Mouse (Mus musculus) midbrain, embryonic 11.5 days (tissue): ENCODE data around the gene Eif4g3. TPM values are rescaled to one million over a fixed set of nuclear protein-coding genes. Genes with fewer than 3 reads are reported as not detected.

ENCODE experiments used
- ATAC-seq: fragments of 200-750 bp; cut with Nextera tagmentation; 2 replicates; pipeline ENCODE4 v1.8.0; 2017; ENCODE audit warnings: moderate TSS enrichment, moderate library complexity; ENCODE audit not compliant: low FRiP score
- DNase-seq: peaks from one replicate; pipeline ENCODE4 v3.0.0; 2015; ENCODE audit warnings: low spot score; ENCODE audit errors: missing footprints
- H3K27ac ChIP-seq: fragments of 300-500 bp; sonication (generic); 2 replicates; pipeline ENCODE4 v1.5.1; 2014; ENCODE audit warnings: low read depth, low read length
- H3K27me3 ChIP-seq: fragments of 300-500 bp; sonication (generic); 2 replicates; pipeline ENCODE4 v1.6.1; 2014; ENCODE audit warnings: mild to moderate bottlenecking, low read length, moderate library complexity, mixed read lengths; ENCODE audit not compliant: control insufficient read depth, insufficient read depth
- H3K36me3 ChIP-seq: fragments of 300-500 bp; sonication (generic); 2 replicates; pipeline ENCODE4 v1.6.1; 2014; ENCODE audit warnings: mild to moderate bottlenecking, low read length, moderate library complexity, mixed read lengths; ENCODE audit not compliant: control insufficient read depth, insufficient read depth
- H3K4me1 ChIP-seq: fragments of 300-500 bp; sonication (generic); 2 replicates; pipeline ENCODE4 v1.6.1; 2014; ENCODE audit warnings: low read length; ENCODE audit not compliant: control insufficient read depth, insufficient read depth
- H3K4me2 ChIP-seq: fragments of 300-500 bp; sonication (generic); 2 replicates; pipeline ENCODE4 v1.6.1; 2014; ENCODE audit warnings: mild to moderate bottlenecking, moderate library complexity
- H3K4me3 ChIP-seq: fragments of 300-500 bp; sonication (generic); 2 replicates; pipeline ENCODE4 v1.5.1; 2014; ENCODE audit warnings: low read depth, low read length
- H3K9ac ChIP-seq: fragments of 300-500 bp; sonication (generic); 2 replicates; pipeline ENCODE4 v1.6.1; 2014; ENCODE audit warnings: low read length
- H3K9me3 ChIP-seq: fragments of 300-500 bp; sonication (generic); 2 replicates; pipeline ENCODE4 v1.6.1; 2016; ENCODE audit warnings: low read length; ENCODE audit not compliant: control insufficient read depth
- WGBS: fragments of 180-500 bp; shearing (Covaris S2); extraction: QIAGEN DNeasy Blood & Tissue Kit; methylation state at CpG from one replicate; pipeline ENCODE4 v1.1.7; 2014; 5-methylcytosine and 5-hydroxymethylcytosine counted together
- polyA plus RNA-seq: library from polyadenylated mRNA; unstranded; fragments of >200 nt; fragmentation: Nextera tagmentation; extraction: Ambion mirVana; gene quantifications from 2 replicates; pipeline ENCODE4 v1.2.1, GENCODE M21; 2014

Gene Eif4g3
- polyA plus RNA-seq, 1 experiment from 2014 or later, result 41.9 TPM

DNA sequence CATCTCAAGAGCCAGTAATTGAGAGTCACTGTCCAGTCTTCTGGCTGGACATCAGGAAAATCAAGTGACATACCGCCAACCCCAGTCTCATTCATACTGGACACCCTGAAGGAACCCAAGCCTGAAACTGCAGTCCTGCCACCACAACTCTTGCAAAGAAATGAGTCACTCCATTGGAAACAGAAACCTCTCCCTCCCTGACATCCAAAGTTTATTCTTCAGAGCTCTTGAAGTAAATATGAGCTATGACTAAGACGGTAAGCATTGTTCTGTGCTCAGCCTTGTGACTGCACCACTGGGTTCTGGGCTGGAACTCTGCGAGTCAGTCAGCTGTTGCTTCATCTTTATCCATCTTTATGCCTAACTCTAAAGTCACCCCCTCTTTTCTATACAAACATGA lies 221.0 kb downstream of the Eif4g3 start:
- ATAC-seq (no peak), DNase-seq (no peak)
- Histone ChIP-seq H3K4me2 (no peak overlapping the region), H3K4me1 (peaks cover 9% of the 10 kb centered on the region), H3K36me3 (peaks cover 7% of the 10 kb centered on the region), H3K4me3 (no peak overlapping the region), H3K9me3 (no peaks in the 10 kb centered on the region), H3K27ac (no peak overlapping the region), H3K9ac (no peak overlapping the region), H3K27me3 (no peaks in the 10 kb centered on the region)
- WGBS, result 91% methylated on average over 3 of the region's 3 CpGs

DNA sequence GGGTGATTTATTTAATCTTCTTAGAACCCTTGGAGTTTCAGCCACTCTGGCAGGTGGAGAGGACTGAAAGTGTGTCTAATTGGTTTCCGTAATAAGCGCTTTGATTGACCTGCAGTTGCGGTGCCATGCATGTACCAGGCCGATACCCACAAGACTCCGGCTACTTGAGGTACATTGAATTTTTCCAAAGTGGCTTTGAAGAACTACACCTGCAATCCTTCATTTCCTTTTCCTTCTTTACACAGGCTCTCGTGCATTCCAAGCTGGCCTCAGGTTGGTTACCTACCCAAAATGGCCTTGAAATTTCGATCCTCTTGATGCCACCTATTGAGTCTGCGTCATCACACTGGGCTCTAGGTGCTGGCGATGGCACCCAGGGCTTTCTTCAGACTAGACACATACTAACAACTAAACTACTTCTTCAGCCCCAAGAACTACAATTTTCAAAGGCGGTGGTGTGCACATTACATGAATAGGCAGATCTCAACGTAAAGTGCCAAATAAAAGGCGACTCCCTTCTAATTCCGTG lies 222.9 kb downstream of the Eif4g3 start:
- H3K4me1 ChIP-seq, result peaks cover 9% of the 10 kb centered on the region
- H3K36me3 ChIP-seq, result no peaks in the 10 kb centered on the region
- H3K27ac ChIP-seq, result peak overlapping the region; percentile 99
- peak overlapping the region; percentile 67 for H3K4me2 ChIP-seq
- no peaks in the 10 kb centered on the region for H3K27me3 ChIP-seq
- DNase-seq, result no peak
- H3K4me3 ChIP-seq, result peak overlapping the region; percentile 99
- H3K9me3 ChIP-seq, result no peaks in the 10 kb centered on the region
- peak overlapping the region; percentile 97 for H3K9ac ChIP-seq
- WGBS, result 48% methylated on average over 13 of the region's 13 CpGs
- ATAC-seq, result no peak

DNA sequence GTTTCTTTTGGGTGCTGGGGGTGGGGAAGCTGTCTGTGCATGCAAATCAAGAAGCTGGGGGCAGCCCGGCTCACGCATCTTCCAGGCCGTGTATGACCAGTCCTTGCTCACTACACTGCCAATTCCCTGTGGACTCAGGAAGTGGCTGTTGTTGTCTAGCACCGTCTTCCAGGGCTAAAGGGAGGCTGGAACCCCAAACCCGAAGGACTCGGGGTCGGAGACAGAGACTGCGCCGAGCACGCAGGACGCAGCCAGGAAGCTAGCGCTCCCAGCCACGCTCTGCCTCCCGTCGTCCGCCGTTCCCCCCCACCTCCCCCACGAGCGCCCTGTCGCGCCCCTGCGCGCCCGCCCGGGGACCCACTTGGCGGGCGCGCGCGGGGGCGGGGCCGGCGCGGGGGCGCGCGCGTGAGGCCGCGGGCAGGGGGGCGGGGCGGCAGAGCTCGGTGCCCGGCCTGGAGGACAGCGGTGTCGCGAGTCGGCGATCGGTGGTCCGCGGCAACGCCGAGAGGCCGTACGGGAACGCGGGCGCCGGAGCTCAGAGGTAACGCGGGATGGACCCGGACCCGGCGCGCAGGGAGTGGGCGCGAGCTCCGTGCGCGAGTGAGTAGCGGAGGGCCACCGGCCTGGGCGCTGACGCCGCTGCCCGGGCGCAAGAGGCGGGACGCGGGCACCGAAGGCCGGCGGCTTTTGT lies 223.5 kb downstream of the Eif4g3 start, which contains the start of gene Hp1bp3:
Gene Hp1bp3, plus strand, starts transcription at position 97 of the 691 bp plus-strand sequence.
- Histone ChIP-seq H3K27me3 (no peaks in the 10 kb centered on the region), H3K4me2 (peak within 1 kb of the TSS; percentile 67), H3K4me1 (peaks cover 9% of the 10 kb centered on the region), H3K9me3 (no peaks in the 10 kb centered on the region), H3K4me3 (peak within 1 kb of the TSS; percentile 99), H3K9ac (peak within 1 kb of the TSS; percentile 97), H3K27ac (peak within 1 kb of the TSS; percentile 99), H3K36me3 (no peaks in the 10 kb centered on the region)
- DNase-seq (peak; percentile 98), ATAC-seq (peak; percentile 83)
- WGBS, result under 1% methylated on average over 57 of the region's 84 CpGs

DNA sequence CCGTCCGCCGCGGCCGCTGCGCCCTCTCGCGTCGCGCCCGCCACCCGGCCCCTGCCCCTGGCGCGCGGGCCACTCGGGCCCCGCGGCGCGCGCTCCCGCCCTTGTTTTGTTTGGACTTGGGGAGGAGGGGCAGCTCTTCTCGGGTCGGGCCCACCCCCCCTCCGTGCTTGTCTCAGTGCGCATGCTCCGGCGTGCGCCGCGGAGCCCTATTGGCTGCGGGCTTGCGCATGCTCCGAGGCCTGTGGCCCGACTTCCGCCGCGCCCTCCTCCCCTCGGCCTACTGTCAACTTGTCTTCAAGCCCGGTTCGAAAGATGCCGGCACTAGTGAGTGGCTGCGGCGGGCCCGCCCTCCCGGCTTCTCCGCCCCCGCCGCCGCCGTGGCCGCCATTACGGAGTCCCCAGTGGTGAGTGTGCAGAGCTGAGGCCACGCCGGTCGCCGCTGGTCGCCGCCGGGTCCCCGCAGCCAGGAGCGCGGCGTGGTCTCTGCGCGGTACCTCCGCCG lies 224.1 kb downstream of the Eif4g3 start:
- no peaks in the 10 kb centered on the region for H3K9me3 ChIP-seq
- peaks cover 9% of the 10 kb centered on the region for H3K4me1 ChIP-seq
- no peaks in the 10 kb centered on the region for H3K27me3 ChIP-seq
- no peaks in the 10 kb centered on the region for H3K36me3 ChIP-seq
- ATAC-seq, result peak; percentile 96
- WGBS, result under 1% methylated on average over 41 of the region's 68 CpGs
- peak overlapping the region; percentile 67 for H3K4me2 ChIP-seq
- H3K9ac ChIP-seq, result peak overlapping the region; percentile 97
- DNase-seq, result peak; percentile 100
- H3K4me3 ChIP-seq, result peak overlapping the region; percentile 99
- H3K27ac ChIP-seq, result peak overlapping the region; percentile 99

DNA sequence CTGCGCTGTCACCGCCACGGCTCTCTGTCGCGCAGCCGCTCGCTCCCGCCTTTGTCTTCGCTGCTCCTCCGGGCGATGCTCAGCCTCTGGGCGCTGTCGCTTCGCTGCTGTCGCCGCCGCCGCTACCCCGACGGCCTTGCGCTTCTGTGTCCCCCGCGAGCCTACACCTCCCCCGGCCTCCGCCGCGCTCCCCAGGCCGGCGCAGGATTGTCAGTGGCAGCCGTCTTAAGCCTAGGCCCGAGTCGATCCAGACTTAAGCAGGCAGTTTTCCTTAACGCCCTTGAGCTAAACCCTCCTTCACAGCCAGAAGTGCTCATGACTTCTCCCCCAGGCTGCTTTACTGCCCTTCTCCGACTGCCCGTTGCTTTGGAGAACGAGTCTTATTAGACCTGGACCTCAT lies 224.6 kb downstream of the Eif4g3 start:
- peak overlapping the region; percentile 67 for H3K4me2 ChIP-seq
- no peaks in the 10 kb centered on the region for H3K27me3 ChIP-seq
- H3K4me1 ChIP-seq, result peaks cover 9% of the 10 kb centered on the region
- ATAC-seq, result 0 out of 2 replicates have a peak, but pooled peaks have one; percentile 17
- H3K9ac ChIP-seq, result peak overlapping the region; percentile 97
- H3K9me3 ChIP-seq, result no peaks in the 10 kb centered on the region
- no peaks in the 10 kb centered on the region for H3K36me3 ChIP-seq
- H3K27ac ChIP-seq, result peak overlapping the region; percentile 83
- DNase-seq, result peak; percentile 91
- H3K4me3 ChIP-seq, result peak overlapping the region; percentile 99
- WGBS, result 1% methylated on average over 36 of the region's 36 CpGs

DNA sequence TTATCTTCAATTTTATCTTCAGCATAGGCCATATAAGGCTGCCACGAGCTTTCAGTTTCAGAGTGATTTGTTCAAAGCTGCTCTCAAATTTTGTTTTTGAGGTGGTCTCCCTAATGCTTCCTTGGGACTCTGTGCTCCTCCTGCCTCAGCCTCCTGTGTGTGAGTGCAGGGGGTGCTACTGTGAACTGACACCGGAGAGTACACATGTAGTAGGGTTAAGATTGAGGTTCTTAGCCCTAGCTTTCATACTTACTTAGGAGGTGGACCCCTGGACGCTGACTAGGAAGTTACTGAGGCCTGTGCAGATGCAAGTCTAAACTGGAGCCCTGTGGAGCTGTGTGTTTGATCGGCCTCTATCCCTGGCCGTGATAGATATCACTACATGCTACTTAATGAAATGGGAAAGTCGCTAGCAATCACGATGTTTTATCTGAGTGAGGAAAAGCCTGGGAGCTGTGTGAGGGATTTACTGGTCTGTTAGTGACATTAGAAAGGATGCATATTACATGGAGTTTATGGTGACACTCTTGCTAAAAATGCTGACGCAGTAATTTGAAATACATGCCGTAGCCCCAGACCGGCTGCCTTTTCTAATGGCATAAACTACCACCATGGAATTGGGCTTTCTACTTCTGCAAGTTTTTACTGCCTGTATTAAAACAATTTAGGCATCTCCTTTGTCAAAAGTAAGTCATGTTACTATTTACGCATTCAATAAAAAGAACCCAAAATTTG lies 225.3 kb downstream of the Eif4g3 start:
- H3K36me3 ChIP-seq, result peaks cover 4% of the 10 kb centered on the region; the same call in 1 of the 2 replicates
- peak overlapping the region; percentile 97 for H3K9ac ChIP-seq
- no peak overlapping the region for H3K27ac ChIP-seq
- H3K27me3 ChIP-seq, result no peaks in the 10 kb centered on the region
- peak overlapping the region; percentile 99 for H3K4me3 ChIP-seq
- WGBS, result 85% methylated on average over 11 of the region's 11 CpGs
- peak overlapping the region; percentile 67 for H3K4me2 ChIP-seq
- DNase-seq, result peak; percentile 88
- peaks cover 9% of the 10 kb centered on the region for H3K4me1 ChIP-seq
- ATAC-seq, result no peak
- no peaks in the 10 kb centered on the region for H3K9me3 ChIP-seq

DNA sequence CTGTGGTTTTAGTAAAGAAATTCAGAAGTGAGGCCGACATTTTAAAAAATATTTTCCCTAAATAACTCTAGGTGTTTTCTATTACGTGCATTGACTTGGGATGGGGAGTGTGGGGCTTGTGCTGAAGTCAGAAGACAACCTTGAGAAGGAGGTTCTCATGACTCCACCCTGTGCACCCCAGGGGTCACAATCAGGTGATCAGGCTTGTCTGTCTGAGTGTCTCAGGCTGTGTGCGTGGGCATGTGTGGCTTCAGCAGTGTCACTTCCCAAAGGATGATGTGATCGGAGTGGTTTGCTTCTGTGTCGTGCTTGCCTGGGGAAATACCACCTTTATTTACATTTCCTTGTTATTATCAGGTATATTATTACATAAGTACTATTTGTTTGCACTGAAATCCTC lies 226.5 kb downstream of the Eif4g3 start:
- Histone ChIP-seq H3K36me3 (peaks cover 9% of the 10 kb centered on the region), H3K4me2 (no peak overlapping the region), H3K27me3 (no peaks in the 10 kb centered on the region), H3K9me3 (no peaks in the 10 kb centered on the region), H3K9ac (no peak overlapping the region), H3K4me3 (no peak overlapping the region), H3K27ac (no peak overlapping the region), H3K4me1 (peaks cover 9% of the 10 kb centered on the region)
- no peak for ATAC-seq
- WGBS, result 86% methylated on average over 5 of the region's 5 CpGs
- no peak for DNase-seq

DNA sequence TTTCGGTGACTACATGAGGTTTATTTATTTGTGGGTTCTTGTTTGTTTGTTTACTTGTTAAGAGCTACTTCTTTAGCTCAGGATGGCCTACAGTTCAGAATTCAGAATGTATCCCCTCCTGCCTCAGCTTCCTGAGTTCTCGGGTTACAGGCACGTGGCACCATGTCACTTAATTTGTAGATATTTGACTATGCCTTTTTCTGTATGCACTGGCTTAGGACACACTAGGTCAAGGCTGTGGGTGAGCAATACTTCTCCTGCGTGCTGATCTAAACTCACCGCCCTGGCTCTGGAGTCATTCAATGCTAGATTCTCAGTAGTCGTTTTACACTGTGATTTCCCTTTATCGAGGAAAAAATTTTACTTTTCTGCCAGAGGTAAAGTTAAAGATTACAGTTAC lies 227.9 kb downstream of the Eif4g3 start:
- Histone ChIP-seq H3K27me3 (no peaks in the 10 kb centered on the region), H3K4me2 (no peak overlapping the region), H3K9me3 (no peaks in the 10 kb centered on the region), H3K9ac (no peak overlapping the region), H3K4me3 (no peak overlapping the region), H3K4me1 (peaks cover 9% of the 10 kb centered on the region), H3K36me3 (peaks cover 12% of the 10 kb centered on the region), H3K27ac (no peak overlapping the region)
- 92% methylated on average over 7 of the region's 7 CpGs for WGBS
- DNase-seq (no peak), ATAC-seq (no peak)

DNA sequence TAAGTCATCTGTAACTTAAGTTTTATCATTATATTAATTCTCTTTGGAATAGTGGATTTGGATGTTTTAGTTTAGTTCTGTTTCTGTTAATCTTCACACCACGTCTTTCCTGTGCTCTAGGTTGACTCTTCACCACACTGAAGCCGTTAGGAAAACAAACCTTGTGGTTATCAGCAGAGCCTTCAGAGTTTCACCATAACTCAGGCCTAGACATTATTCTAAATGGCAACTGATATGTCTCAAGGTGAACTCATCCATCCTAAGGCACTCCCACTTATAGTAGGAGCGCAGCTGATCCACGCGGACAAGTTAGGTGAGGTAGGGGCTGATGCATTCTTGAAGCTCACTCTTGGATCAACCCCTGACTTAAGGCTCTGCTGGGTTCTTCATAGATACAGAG lies 228.6 kb downstream of the Eif4g3 start:
- ATAC-seq, result no peak
- Histone ChIP-seq H3K27me3 (no peaks in the 10 kb centered on the region), H3K9ac (no peak overlapping the region), H3K4me1 (peaks cover 9% of the 10 kb centered on the region), H3K4me3 (no peak overlapping the region), H3K4me2 (no peak overlapping the region), H3K27ac (no peak overlapping the region), H3K9me3 (no peaks in the 10 kb centered on the region), H3K36me3 (peaks cover 17% of the 10 kb centered on the region)
- no peak for DNase-seq
- 96% methylated on average over 5 of the region's 5 CpGs for WGBS
